Mouse (Mus musculus): Measurements from ENCODE around the gene Caprin2.

Gene Caprin2

GRCm38 (mm10) chr6:148894888-148895772 is 907 bp downstream of the Caprin2 start:
- no peak for TF ChIP-seq GATA4 (IDR thresholded peaks at IDR 0.05; ENCODE audit: insufficient replicate concordance, low read length)

GRCm38 (mm10) chr6:148873911-148874310 is 22.1 kb downstream of the Caprin2 start:
- no peak for TF ChIP-seq GATA4 (IDR thresholded peaks at IDR 0.05; ENCODE audit: insufficient replicate concordance, low read length)

DNA sequence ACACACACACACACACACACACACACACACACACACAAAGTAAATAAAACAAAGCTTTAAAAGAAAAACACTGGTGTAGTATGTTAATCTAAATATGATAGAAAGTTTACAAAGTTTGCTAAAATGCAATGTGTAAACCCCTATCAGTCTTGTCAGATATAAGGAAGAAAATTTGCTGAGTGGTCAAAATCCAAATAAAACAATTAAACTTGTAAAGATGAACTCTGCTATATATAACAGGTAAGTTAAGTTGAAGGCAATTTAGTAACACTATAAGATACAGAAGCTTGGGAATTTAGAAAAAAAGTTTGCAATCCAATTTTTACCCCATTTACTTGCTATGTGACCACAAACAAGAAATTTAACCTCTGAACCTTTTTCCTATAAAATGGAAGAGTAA is 50.4 kb downstream of the Caprin2 start:
- no peak for TF ChIP-seq GATA4 (IDR thresholded peaks at IDR 0.05; ENCODE audit: insufficient replicate concordance, low read length)

DNA sequence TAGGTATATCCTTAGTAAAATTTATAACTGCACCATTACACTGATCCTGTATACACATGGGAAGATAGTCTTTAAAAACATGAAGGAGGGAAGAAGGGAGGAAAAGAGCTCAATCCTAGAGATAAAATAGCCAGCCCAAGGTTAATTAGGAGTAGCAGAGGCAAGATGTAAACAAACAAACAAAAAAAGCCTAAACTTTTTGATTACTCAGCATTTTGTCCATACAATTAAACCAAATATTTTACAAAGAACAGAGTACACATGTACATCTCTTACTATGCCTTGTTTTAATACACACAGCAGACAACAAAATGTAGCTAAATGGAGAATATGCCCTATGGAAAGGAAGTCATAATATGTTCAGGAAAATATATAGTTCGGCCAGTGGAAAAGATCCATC is 54.3 kb downstream of the Caprin2 start:
- no peak for TF ChIP-seq GATA4 (IDR thresholded peaks at IDR 0.05; ENCODE audit: insufficient replicate concordance, low read length)

- no peak for TF ChIP-seq GATA4 (IDR thresholded peaks at IDR 0.05; ENCODE audit: insufficient replicate concordance, low read length)
These were observed 57.6 kb downstream of the Caprin2 start for GRCm38 (mm10) chr6:148838460-148838859.

DNA sequence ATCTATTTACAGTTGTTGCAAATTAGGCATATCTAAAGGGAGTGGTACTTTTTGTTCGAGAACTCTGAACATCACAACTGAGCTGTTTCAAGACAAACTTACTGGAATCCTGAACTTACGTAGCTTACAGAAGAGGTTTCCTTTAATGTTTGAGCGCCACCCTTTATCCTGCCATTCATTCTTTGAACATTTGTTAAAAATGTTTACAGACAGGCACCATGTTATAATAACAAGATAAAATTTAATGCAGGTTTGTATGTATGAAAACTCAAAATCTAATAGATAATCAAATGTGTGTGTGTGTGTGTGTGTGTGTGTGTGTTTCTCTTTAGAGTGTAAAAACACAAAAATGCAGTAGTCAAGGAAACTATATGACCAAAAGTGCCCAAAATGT is 64.3 kb downstream of the Caprin2 start:
- TF ChIP-seq GATA4 (IDR thresholded peaks at IDR 0.05; ENCODE audit: insufficient replicate concordance, low read length) = no peak; the same call in 1 of the 2 replicates

- TF ChIP-seq GATA4 (IDR thresholded peaks at IDR 0.05; ENCODE audit: insufficient replicate concordance, low read length) = peak; percentile 37; the same call in 1 of the 2 replicates
These were observed 65.0 kb downstream of the Caprin2 start, which contains the start of gene Ipo8 for GRCm38 (mm10) chr6:148830748-148831727. Gene Ipo8, minus strand, starts transcription at chr6:148831467.

GRCm38 (mm10) chr6:148830355-148830747 is 65.7 kb downstream of the Caprin2 start:
- no peak for TF ChIP-seq GATA4 (IDR thresholded peaks at IDR 0.05; ENCODE audit: insufficient replicate concordance, low read length)

DNA sequence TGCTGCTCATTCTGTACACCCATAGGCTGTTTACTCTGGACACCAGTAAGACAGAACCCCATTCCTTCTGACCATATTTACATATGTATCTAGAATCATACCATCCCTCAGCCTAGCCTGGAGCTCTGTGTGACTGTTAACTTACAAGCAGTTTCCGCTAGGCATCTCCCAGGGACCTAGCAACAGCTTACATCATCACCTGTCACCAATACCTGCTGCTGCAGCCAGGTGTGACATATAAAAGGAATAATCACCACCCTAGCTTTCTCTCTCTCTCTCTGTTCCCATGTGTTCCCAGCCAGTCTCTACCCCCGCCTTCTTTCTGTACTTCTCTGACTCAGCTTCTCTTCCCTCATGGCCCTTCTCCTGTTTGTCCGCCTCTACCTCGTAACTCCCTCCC is 69.9 kb downstream of the Caprin2 start:
- TF ChIP-seq GATA4 (IDR thresholded peaks at IDR 0.05; ENCODE audit: insufficient replicate concordance, low read length) = no peak

DNA sequence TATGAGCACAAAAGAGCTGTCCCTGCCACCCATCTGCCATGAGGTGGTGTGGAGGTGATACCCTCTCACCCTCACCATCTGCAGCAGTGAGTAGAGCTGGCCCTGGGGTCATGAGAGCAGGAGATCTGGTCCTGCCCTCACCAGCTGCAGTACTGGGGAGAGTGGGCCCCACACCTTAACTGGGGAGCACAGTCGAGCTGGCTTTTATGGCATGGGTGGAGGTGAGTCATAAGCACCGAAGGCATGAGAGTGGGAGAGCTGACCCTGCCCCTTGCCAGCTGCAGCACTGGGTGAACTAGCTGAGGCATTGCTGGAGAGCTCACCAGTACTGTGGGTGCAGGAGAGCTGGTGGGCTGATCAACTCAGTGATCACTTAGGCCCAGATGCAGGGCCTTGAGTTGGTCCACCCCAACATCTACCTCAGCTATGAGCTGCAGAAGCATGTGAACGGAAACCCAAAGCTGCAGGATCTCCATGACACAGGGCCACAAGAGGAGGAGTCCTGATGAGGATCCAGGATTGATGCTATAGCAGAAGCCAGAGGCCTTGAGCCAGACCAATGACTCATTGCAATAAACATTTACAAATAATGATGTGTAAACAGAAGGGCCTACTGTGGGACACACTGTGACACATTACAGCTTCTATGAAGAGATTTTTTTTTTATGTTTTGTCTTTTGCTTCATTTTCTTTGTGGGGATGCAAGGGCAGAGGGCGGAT is 77.3 kb downstream of the Caprin2 start:
- no peak for TF ChIP-seq GATA4 (IDR thresholded peaks at IDR 0.05; ENCODE audit: insufficient replicate concordance, low read length)

GRCm38 (mm10) chr6:148816751-148817150 is 79.3 kb downstream of the Caprin2 start:
- TF ChIP-seq GATA4 (IDR thresholded peaks at IDR 0.05; ENCODE audit: insufficient replicate concordance, low read length) = no peak

DNA sequence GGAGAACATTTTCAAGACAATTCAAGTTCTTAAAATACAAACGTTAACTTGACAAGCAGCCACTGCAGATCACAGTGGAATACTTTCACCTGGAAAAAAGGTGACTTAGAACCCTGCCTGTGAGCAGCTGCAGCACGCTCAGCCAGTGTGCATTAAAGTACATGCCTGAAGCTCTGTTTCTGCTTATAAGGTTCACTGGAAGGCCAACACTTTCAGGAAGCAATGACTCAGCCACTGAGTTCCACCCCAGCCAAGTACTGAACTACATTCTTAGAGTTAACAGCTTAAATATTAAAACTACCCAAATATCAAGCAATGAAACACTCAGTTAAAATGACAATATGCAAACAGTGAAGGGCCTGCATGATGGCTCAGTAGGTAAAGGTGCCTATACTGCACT is 84.9 kb downstream of the Caprin2 start:
- no peak for TF ChIP-seq GATA4 (IDR thresholded peaks at IDR 0.05; ENCODE audit: insufficient replicate concordance, low read length)

GRCm38 (mm10) chr6:148799773-148800172 is 96.3 kb downstream of the Caprin2 start:
- TF ChIP-seq GATA4 (IDR thresholded peaks at IDR 0.05; ENCODE audit: insufficient replicate concordance, low read length) = no peak

DNA sequence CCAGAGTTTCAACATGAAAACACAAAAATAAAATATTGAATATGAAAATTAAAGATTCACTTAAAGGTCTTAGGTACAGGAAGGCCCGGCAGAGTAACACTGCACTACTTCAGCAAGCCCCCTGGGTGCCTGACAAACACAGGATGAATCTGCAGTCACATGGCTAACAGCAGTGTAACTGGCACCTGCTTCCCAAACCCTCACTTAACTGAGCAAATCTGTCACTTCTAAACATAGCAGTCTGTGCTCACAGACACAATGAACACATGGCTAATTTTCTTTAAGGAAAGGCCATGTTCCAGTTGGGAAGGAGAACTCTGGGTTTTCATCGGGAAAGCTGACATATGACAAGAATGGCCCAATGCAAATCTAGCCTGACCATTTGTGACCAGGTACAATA is 100.9 kb downstream of the Caprin2 start:
- TF ChIP-seq GATA4 (IDR thresholded peaks at IDR 0.05; ENCODE audit: insufficient replicate concordance, low read length) = no peak
